Mouse (Mus musculus) inflammation-experienced regulatory T-cells, adult 16 weeks (primary cell): ENCODE measurements around the gene Cln3. TPM values are rescaled to one million over a fixed set of nuclear protein-coding genes. Genes with fewer than 3 reads are reported as not detected.

Experiments used
- polyA plus RNA-seq: library from polyadenylated mRNA; unstranded; fragments of 100-300 nt; shearing (Covaris generic); gene quantifications from one replicate; pipeline ENCODE4 v1.2.1, GENCODE M21; 2017

Gene Cln3
- polyA plus RNA-seq, result 123 TPM

DNA sequence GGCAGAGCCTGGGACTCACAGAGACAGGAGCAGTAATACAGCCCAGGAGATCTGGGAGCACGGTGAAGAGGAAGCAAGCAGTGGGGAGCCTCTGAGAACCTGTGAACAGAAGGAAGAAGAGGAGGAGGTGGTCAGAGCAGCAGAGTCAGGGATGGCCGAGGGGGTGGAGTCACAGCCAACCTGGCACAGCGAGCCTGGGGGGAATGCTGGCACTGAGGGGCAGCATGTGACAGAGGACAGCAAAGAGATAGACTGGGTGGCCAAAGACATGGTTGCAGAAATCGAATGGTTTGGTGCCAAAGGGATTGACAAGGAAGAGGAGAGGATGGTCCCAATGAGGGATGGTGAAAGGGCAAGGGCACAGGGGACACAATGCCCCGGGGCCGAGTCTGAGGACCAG is at the start of gene Cln3:
Gene Cln3, minus strand, starts transcription at position 101 of the 400 bp plus-strand sequence.

DNA sequence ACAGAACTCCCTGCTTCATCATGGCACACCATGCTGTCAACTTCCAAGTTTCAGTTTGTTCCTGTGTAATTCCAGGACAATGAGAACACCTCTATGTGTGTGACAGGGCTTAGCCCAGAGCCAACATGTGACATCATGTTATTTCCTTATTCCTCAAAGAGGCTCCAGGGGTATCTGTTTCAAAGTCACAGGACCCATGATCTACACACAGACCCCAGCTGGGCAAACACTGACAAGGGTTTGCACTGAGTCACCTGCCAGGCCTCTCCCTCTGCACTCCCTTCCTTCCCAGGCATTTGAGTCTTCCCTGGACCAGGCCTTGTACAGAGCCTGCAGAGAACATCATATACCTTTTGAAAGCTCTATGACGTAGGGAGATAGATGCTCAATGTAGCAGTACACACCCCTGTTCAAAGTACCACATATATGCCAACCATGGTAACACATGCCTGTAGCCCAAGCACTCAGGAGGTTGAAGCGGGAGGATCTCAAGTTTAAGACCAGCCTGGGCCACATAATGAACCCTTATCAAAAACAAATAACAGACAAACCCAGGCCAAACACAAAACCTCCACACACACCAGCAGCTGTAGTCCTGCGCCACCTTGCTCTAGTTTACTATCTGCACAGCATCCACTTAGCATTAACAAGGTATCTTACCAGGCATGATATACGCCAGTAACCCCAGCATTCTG is 45.4 kb upstream of the Cln3 start, which contains the start of gene Nupr1:
Gene Nupr1, minus strand, starts transcription at position 38 of the 695 bp plus-strand sequence.

DNA sequence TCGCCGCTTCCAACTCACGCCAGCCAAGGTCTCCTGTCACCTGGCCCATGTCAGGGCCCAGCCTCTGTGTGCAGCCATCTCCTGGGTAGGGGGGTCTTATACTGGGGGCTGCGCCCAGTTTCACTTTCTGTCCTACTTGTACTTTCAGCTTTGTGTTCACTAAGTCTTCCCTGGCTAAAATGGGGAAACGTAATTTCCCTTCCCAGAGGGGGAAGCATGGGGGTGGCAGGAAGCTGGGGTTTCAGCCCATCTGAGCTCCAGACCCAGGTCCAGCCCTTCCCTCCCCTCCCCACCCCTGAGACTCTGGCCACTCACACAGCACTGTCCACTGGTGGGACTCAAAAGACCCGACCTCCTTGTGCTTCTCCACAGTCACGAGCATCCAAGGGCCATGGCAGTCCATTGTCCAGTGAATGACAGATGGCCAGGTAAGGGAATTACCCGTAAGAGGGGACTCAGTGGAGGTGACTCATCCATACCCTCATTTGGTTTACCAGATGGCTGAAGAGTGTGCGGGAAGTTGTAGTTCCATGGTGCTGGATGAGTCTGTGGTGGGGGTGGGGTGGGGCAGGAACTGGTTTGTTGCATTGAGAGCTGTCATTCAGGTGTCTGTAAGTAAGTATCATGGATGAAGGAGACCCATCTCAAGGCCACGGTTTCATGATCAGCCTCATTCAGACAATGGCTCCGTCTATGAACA is 9.4 kb upstream of the Cln3 start, which contains the start of gene Il27:
Gene Il27, minus strand, starts transcription at position 80 of the 700 bp plus-strand sequence.

DNA sequence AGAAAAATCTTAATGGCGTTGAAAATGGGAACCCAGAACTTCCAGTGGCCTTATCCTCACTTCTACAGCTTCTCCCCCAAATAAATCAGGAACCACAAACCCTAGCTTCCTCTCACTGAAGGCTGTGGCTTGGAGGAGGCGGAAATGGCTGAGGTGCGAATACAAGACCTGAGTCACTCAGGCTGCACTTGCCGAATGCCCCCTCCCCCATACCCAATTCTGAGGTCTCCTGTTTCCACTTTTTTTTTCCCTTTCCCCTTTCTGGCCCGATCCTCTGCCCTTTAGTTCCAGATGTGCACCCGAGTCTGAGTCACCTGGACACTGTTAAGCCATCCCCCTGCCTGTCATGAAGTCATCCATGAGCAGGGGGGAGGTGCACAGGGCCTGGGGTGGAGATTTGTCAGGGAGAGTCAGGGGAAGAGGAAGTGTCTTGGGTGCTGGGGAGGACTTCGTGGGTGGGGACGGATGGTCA is 1.1 kb downstream of the Cln3 start, which contains the start of gene Apobr:
Gene Apobr, plus strand, starts transcription at position 437 of the 472 bp plus-strand sequence.

DNA sequence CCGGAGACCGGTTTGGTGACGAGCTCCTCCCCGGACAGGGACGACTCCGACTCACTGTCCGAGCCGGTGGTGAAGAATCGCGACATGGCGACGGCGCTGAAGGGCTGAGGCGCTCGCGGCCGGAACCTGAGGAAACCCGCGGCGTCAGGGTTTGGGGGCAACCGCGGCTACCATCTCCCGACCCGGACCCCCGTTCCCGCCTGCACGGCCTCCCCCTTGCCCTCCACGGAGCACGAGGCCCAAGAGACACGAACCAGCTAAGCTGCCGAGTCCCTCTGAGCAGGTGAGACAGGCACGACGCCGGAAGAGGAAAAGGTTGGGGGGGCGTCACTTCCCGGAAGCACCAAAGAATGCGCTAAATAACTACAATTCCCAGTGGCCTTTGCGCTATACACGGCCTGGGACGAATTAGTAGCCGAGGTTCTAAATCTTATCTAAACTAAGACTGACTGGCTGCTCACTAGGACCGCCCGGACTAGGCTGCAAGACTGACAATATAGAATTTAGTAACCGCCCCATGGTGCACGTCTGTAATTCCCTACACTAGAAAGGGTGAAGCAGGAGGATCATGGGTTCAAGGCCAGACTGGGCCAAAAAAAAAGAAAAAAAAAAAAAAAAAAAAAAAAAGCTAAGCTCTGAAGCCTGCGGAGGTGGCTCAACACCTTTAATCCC is 19.4 kb downstream of the Cln3 start, which contains the start of gene Eif3c:
Gene Eif3c, minus strand, starts transcription at position 318 of the 672 bp plus-strand sequence.

Other genes with a start within 250 kb of the Cln3 start
- gene Lat, start 216.2 kb downstream of the Cln3 start, polyA plus RNA-seq, result 827 TPM
- gene Spns1, start 208.4 kb downstream of the Cln3 start, polyA plus RNA-seq, result 90.3 TPM
- 4.8 TPM for gene Nfatc2ip, start 189.1 kb downstream of the Cln3 start, polyA plus RNA-seq
- 5.3 TPM for gene Cd19, start 170.9 kb downstream of the Cln3 start, polyA plus RNA-seq
- gene Rabep2, start 157.1 kb downstream of the Cln3 start, polyA plus RNA-seq, result 70.8 TPM
- 0.24 TPM for gene Atp2a1, start 122.7 kb downstream of the Cln3 start, polyA plus RNA-seq
- 43.4 TPM for gene Sh2b1, start 110.4 kb downstream of the Cln3 start, polyA plus RNA-seq
- 130 TPM for gene Tufm, start 98.5 kb downstream of the Cln3 start, polyA plus RNA-seq
- gene Atxn2l, start 82.4 kb downstream of the Cln3 start, polyA plus RNA-seq, result 36.5 TPM
- 223 TPM for gene Eif3c, start 19.4 kb downstream of the Cln3 start, polyA plus RNA-seq
- 3.6 TPM for gene Apobr, start 875 bp downstream of the Cln3 start, polyA plus RNA-seq
- not detected for gene Il27, start 9.1 kb upstream of the Cln3 start, polyA plus RNA-seq
- gene Nupr1, start 45.0 kb upstream of the Cln3 start, polyA plus RNA-seq, result not detected
- gene Sgf29, start 63.5 kb upstream of the Cln3 start, polyA plus RNA-seq, result 107 TPM
- gene Sult1a1, start 90.6 kb upstream of the Cln3 start, polyA plus RNA-seq, result 1.3 TPM
- 125 TPM for gene Bola2, start 109.6 kb upstream of the Cln3 start, polyA plus RNA-seq
- gene Slx1b, start 110.0 kb upstream of the Cln3 start, polyA plus RNA-seq, result 10.3 TPM
- gene Coro1a, start 122.0 kb upstream of the Cln3 start, polyA plus RNA-seq, result 3,429 TPM
- 33.0 TPM for gene Mapk3, start 173.8 kb upstream of the Cln3 start, polyA plus RNA-seq
- 1.9 TPM for gene Gdpd3, start 180.5 kb upstream of the Cln3 start, polyA plus RNA-seq
- 379 TPM for gene Ypel3, start 191.1 kb upstream of the Cln3 start, polyA plus RNA-seq
- gene Tbx6, start 195.7 kb upstream of the Cln3 start, polyA plus RNA-seq, result 4.7 TPM
- gene Ppp4c, start 206.7 kb upstream of the Cln3 start, polyA plus RNA-seq, result 458 TPM
- not detected for gene Fam57b, start 211.9 kb upstream of the Cln3 start, polyA plus RNA-seq
- gene 4930451I11Rik, start 245.8 kb upstream of the Cln3 start, polyA plus RNA-seq, result not detected